Mouse (Mus musculus): ENCODE measurements around the gene Sntb2. TPM values are rescaled to one million over a fixed set of nuclear protein-coding genes. Genes with fewer than 3 reads are reported as not detected.

The Sntb2 gene
- polyA plus RNA-seq (2017; shearing (Covaris generic)): 1.9 TPM

GRCm38 (mm10) chr8:106935324-106935869 lies at the start of gene Sntb2:
TSS of gene Sntb2 (plus strand) at chr8:106935750.

GRCm38 (mm10) chr8:106893481-106894156 lies 41.9 kb upstream of the Sntb2 start, which contains the start of gene Utp4:
TSS of gene Utp4 (plus strand) at chr8:106893636.

GRCm38 (mm10) chr8:107030650-107031576 lies 95.4 kb downstream of the Sntb2 start, which contains the start of gene Vps4a:
TSS of gene Vps4a (plus strand) at chr8:107031222.

GRCm38 (mm10) chr8:107048061-107048941 lies 112.8 kb downstream of the Sntb2 start, which contains the start of gene Pdf:
TSS of gene Pdf (minus strand) at chr8:107048614.

GRCm38 (mm10) chr8:107056076-107056972 lies 120.8 kb downstream of the Sntb2 start, which contains the start of the genes Cog8 and Nip7:
TSS of gene Cog8 (minus strand) at chr8:107056689.
TSS of gene Nip7 (plus strand) at chr8:107056877.

GRCm38 (mm10) chr8:107065511-107066496 lies 130.3 kb downstream of the Sntb2 start, which contains the start of gene Tmed6:
TSS of gene Tmed6 (minus strand) at chr8:107065644.

Other genes with a start within 250 kb of the Sntb2 start
- gene Has3, start 65.5 kb upstream of the Sntb2 start, polyA plus RNA-seq (2017; shearing (Covaris generic)): 0.05 TPM
- gene Utp4, start 42.1 kb upstream of the Sntb2 start, polyA plus RNA-seq (2017; shearing (Covaris generic)): 62.0 TPM
- gene Vps4a, start 95.5 kb downstream of the Sntb2 start, polyA plus RNA-seq (2017; shearing (Covaris generic)): 73.7 TPM
- 1.7 TPM for gene Pdf, start 112.9 kb downstream of the Sntb2 start, polyA plus RNA-seq (2017; shearing (Covaris generic))
- gene Cog8, start 120.9 kb downstream of the Sntb2 start, polyA plus RNA-seq (2017; shearing (Covaris generic)): 22.9 TPM
- 102 TPM for gene Nip7, start 121.1 kb downstream of the Sntb2 start, polyA plus RNA-seq (2017; shearing (Covaris generic))
- gene Tmed6, start 129.9 kb downstream of the Sntb2 start, polyA plus RNA-seq (2017; shearing (Covaris generic)): not detected
- 9.9 TPM for gene Terf2, start 160.8 kb downstream of the Sntb2 start, polyA plus RNA-seq (2017; shearing (Covaris generic))
- 90.2 TPM for gene Cyb5b, start 214.9 kb downstream of the Sntb2 start, polyA plus RNA-seq (2017; shearing (Covaris generic))